Mouse (Mus musculus) c-Kit-positive CD71-positive TER-119-positive erythroid progenitor cells, embryonic 14.5 days (primary cell): ENCODE data around the gene Nnat.

Experiments
- DNase-seq: peaks from one replicate; pipeline ENCODE4 v3.0.0-alpha.2; 2013; ENCODE audit warnings: low spot score

The Nnat gene

GRCm38 (mm10) chr2:157605025-157605675, 45.3 kb downstream of the Nnat start:
- peak; percentile 48 for DNase-seq

GRCm38 (mm10) chr2:157607542-157608236, 47.8 kb downstream of the Nnat start:
- DNase-seq, result no peak

- DNase-seq, result no peak
Observed at GRCm38 (mm10) chr2:157611735-157612134, 51.9 kb downstream of the Nnat start.
